Mouse (Mus musculus): ENCODE measurements around the gene Ak5. TPM values are rescaled to one million over a fixed set of nuclear protein-coding genes. Genes with fewer than 3 reads are reported as not detected.
"Not testable (repeated sequence)": the region's sequence is repeated elsewhere in the genome, so short reads cannot be mapped to it uniquely, and the experiment has no call there.

Gene Ak5
- polyA plus RNA-seq, 1 experiment from 2014 or later: 24.4 TPM

GRCm38 (mm10) chr3:152583033-152583432 lies 85.1 kb downstream of the Ak5 start:
- Histone ChIP-seq H3K4me3 (replicated peaks) (no peak overlapping the region), H3K27me3 (replicated peaks) (no peaks in the 10 kb centered on the region), H3K9me3 (replicated peaks) (no peaks in the 10 kb centered on the region), H3K36me3 (no peaks in the 10 kb centered on the region), H3K4me2 (no peak overlapping the region), H3K4me1 (no peaks in the 10 kb centered on the region), H3K9ac (replicated peaks) (no peak overlapping the region), H3K27ac (replicated peaks) (no peak overlapping the region)
- ATAC-seq (ENCODE audit: low FRiP score): no peak

DNA sequence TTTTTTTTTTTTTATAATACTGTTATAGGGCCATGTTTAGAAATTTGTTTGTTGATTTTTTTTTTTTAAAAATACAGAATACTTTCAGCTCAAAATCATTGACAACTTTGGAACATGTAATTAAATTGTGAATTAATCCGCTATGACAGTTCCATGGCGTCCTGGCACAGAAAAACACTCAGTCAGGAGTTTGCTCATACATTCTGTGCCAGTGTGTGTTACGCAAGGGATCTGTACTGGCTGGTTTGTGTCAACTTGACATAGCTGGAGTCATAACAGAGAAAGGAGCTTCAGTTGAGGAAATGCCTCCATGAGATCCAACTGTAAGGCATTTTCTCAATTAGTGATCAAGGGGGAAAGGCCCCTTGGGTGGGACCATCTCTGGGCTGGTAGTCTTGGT lies 86.3 kb downstream of the Ak5 start:
- not testable (repeated sequence) for H3K4me1 ChIP-seq; H3K27me3 ChIP-seq (replicated peaks); H3K36me3 ChIP-seq; ATAC-seq (ENCODE audit: low FRiP score); H3K4me3 ChIP-seq (replicated peaks); H3K9me3 ChIP-seq (replicated peaks); H3K4me2 ChIP-seq; H3K9ac ChIP-seq (replicated peaks); H3K27ac ChIP-seq (replicated peaks)
- 95% methylated on average over 3 of the region's 3 CpGs for WGBS

- Histone ChIP-seq H3K4me2 (no peak overlapping the region), H3K4me3 (replicated peaks) (no peak overlapping the region), H3K27ac (replicated peaks) (no peak overlapping the region), H3K9ac (replicated peaks) (no peak overlapping the region), H3K27me3 (replicated peaks) (no peaks in the 10 kb centered on the region), H3K4me1 (no peaks in the 10 kb centered on the region), H3K36me3 (no peaks in the 10 kb centered on the region), H3K9me3 (replicated peaks) (no peaks in the 10 kb centered on the region)
- no peak for ATAC-seq (ENCODE audit: low FRiP score)
- 83% methylated on average over 10 of the region's 10 CpGs for WGBS
These were observed 88.1 kb downstream of the Ak5 start for GRCm38 (mm10) chr3:152579984-152580591.

DNA sequence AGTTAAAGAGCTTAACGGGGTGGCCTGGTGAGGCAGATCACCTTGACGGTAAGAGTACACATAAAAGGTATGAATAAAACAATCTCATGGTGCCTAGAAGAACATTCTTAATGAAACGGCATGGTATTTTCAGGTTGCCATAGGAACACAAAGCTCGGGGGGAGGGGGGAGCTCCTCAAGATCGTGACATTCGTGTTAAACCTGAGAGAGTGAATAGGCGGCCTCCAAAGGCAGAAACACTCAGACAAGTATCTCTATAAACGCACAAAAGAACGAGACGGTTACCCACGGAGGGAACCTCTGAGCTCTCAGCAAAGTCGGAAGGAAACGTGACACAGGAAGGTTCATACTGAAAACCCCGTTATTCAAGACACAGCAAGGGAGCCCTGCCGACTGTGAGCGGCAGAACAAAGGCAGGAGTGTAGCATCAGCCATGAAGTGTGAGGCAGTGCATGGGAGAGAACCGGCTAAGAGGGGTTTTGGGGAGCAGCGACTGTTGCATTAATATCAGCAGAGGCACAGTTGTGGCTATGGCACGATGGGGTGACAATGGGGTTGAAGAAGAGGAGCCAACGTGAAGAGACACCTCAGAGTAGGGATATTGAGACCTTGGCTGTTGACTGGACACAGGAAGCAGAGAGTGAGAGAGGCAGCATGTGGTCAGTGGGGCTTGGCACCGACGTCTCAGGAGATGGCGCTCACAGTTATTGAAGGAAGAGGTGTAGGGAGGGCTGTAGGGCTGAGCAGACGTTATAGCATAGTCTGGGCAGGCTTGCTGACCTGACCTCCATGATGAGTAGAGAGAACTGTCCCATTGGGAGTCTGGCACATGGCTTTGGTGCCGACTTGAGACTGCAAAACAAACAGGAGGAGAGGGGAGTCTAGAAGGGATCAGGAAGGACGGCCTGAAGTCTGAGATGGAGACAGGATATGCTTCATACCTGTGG lies 89.6 kb downstream of the Ak5 start:
- ATAC-seq (ENCODE audit: low FRiP score): peak; percentile 45
- WGBS: 59% methylated on average over 26 of the region's 26 CpGs

GRCm38 (mm10) chr3:152577763-152578162 lies 90.4 kb downstream of the Ak5 start:
- no peak overlapping the region for H3K27ac ChIP-seq (replicated peaks)
- no peak overlapping the region for H3K4me3 ChIP-seq (replicated peaks)
- 86% methylated on average over 7 of the region's 7 CpGs for WGBS

More for the DNA sequence above, 89.6 kb downstream of the Ak5 start:
- Histone ChIP-seq H3K9ac (replicated peaks) (no peak overlapping the region), H3K4me3 (replicated peaks) (no peak overlapping the region), H3K27me3 (replicated peaks) (no peaks in the 10 kb centered on the region), H3K9me3 (replicated peaks) (no peaks in the 10 kb centered on the region), H3K4me2 (no peak overlapping the region), H3K4me1 (no peaks in the 10 kb centered on the region), H3K27ac (replicated peaks) (no peak overlapping the region), H3K36me3 (no peaks in the 10 kb centered on the region)

GRCm38 (mm10) chr3:152577273-152577672 lies 90.9 kb downstream of the Ak5 start:
- H3K4me1 ChIP-seq: no peaks in the 10 kb centered on the region
- no peak for ATAC-seq (ENCODE audit: low FRiP score)
- no peak overlapping the region for H3K4me3 ChIP-seq (replicated peaks)
- H3K9me3 ChIP-seq (replicated peaks): no peaks in the 10 kb centered on the region
- no peaks in the 10 kb centered on the region for H3K27me3 ChIP-seq (replicated peaks)
- H3K9ac ChIP-seq (replicated peaks): no peak overlapping the region
- H3K4me2 ChIP-seq: no peak overlapping the region
- no peak overlapping the region for H3K27ac ChIP-seq (replicated peaks)
- WGBS: 44% methylated on average over 1 of the region's 1 CpGs
- H3K36me3 ChIP-seq: no peaks in the 10 kb centered on the region

More at GRCm38 (mm10) chr3:152577763-152578162, 90.4 kb downstream of the Ak5 start:
- Histone ChIP-seq H3K4me2 (no peak overlapping the region), H3K9me3 (replicated peaks) (no peaks in the 10 kb centered on the region), H3K27me3 (replicated peaks) (no peaks in the 10 kb centered on the region), H3K4me1 (no peaks in the 10 kb centered on the region), H3K9ac (replicated peaks) (no peak overlapping the region), H3K36me3 (no peaks in the 10 kb centered on the region)
- no peak for ATAC-seq (ENCODE audit: low FRiP score)

DNA sequence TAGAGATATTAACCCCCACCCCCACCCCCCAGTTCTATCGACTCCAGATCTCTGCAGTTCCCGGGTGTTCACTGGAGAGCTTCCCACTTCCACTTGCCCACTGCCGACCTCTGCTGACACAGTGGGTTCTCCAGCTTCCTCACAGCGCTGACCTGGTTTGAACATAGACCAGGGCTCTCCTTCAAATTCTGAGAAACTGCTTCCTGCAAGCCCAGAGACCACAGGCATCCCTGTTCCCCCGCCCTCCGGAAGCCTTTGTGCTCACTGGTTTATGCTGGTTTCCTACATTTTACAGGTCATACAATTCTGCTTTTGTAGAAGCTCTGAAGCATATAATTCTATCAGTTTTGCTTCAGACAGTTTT lies 98.9 kb downstream of the Ak5 start:
- H3K36me3 ChIP-seq: no peaks in the 10 kb centered on the region
- H3K4me2 ChIP-seq: no peak overlapping the region
- H3K4me3 ChIP-seq (replicated peaks): no peak overlapping the region
- ATAC-seq (ENCODE audit: low FRiP score): no peak
- H3K9me3 ChIP-seq (replicated peaks): no peaks in the 10 kb centered on the region
- no peaks in the 10 kb centered on the region for H3K27me3 ChIP-seq (replicated peaks)
- no peak overlapping the region for H3K9ac ChIP-seq (replicated peaks)
- H3K4me1 ChIP-seq: no peaks in the 10 kb centered on the region
- H3K27ac ChIP-seq (replicated peaks): no peak overlapping the region
- WGBS: 75% methylated on average over 6 of the region's 6 CpGs

DNA sequence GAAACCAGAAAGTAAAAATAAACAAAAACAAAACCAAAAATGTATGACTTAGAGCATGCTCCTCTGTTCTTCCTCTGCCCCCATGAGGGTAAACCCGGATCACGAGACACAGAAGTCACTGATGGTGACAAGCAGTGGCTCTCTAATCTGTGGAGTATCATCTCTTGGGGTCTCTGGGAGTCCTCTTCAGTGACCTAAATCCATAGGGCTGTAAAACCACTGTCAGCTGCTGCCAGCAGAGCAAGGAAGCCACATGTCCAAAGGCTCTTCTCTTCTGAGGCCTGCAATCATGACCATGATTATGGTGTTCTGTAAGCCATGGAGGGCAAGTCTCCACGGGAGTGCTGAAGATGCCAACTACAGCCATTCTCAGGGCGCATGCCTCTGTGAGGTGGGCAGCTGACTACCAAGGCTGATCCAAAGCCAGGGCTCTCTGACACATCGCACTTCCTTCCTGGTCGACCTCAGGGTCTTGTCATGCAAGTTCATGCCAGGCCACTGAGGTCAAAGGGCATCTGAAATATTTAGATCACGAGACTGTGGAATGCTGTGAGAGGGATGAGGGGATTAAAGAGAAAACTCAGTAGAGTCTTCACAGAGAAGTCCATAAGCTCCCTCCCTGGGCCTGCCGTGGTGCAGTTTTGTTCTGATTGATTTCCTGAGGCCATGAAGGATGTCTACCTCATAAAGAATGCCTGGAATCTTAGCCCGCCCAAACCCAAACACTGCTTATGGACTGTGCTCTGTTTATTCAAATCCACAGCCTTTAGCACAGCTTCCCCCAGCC lies 99.5 kb downstream of the Ak5 start:
- no peak overlapping the region for H3K9ac ChIP-seq (replicated peaks)
- no peaks in the 10 kb centered on the region for H3K27me3 ChIP-seq (replicated peaks)
- H3K36me3 ChIP-seq: no peaks in the 10 kb centered on the region
- H3K4me2 ChIP-seq: no peak overlapping the region
- 82% methylated on average over 9 of the region's 9 CpGs for WGBS
- H3K4me3 ChIP-seq (replicated peaks): no peak overlapping the region
- H3K27ac ChIP-seq (replicated peaks): no peak overlapping the region
- ATAC-seq (ENCODE audit: low FRiP score): no peak
- H3K4me1 ChIP-seq: no peaks in the 10 kb centered on the region
- no peaks in the 10 kb centered on the region for H3K9me3 ChIP-seq (replicated peaks)

- no peak for ATAC-seq (ENCODE audit: low FRiP score)
- H3K9me3 ChIP-seq (replicated peaks): no peaks in the 10 kb centered on the region
- no peak overlapping the region for H3K27ac ChIP-seq (replicated peaks)
- WGBS: 75% methylated on average over 6 of the region's 6 CpGs
- no peaks in the 10 kb centered on the region for H3K27me3 ChIP-seq (replicated peaks)
- no peaks in the 10 kb centered on the region for H3K4me1 ChIP-seq
- no peak overlapping the region for H3K4me2 ChIP-seq
- H3K36me3 ChIP-seq: no peaks in the 10 kb centered on the region
- no peak overlapping the region for H3K9ac ChIP-seq (replicated peaks)
- no peak overlapping the region for H3K4me3 ChIP-seq (replicated peaks)
These were observed 103.5 kb downstream of the Ak5 start for GRCm38 (mm10) chr3:152564516-152565113.

GRCm38 (mm10) chr3:152563833-152564232 lies 104.3 kb downstream of the Ak5 start:
- H3K27me3 ChIP-seq (replicated peaks): no peaks in the 10 kb centered on the region

DNA sequence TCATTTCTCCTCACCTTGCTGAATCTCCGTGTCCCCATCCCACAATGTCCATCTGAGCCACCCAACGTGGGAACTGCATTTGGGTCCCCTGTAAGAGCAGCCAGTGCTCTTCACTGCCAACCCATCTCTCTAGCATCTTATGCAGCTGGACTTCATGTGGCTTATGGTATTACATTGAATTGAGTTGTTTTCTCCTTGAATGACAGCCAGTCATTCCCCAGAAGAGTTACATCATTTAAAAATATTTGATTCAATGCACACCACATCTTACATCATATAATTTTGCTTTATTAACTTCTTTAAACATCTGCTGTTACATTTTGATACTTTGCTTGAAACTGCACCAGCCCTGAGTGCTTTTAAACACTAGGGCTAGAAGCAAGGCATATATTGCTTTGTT lies 106.5 kb downstream of the Ak5 start:
- no peak overlapping the region for H3K4me2 ChIP-seq
- WGBS: 83% methylated on average over 2 of the region's 2 CpGs
- no peak overlapping the region for H3K27ac ChIP-seq (replicated peaks)
- no peaks in the 10 kb centered on the region for H3K27me3 ChIP-seq (replicated peaks)
- no peak overlapping the region for H3K9ac ChIP-seq (replicated peaks)
- H3K36me3 ChIP-seq: no peaks in the 10 kb centered on the region
- H3K4me3 ChIP-seq (replicated peaks): no peak overlapping the region
- ATAC-seq (ENCODE audit: low FRiP score): no peak
- no peaks in the 10 kb centered on the region for H3K9me3 ChIP-seq (replicated peaks)
- H3K4me1 ChIP-seq: no peaks in the 10 kb centered on the region

More at GRCm38 (mm10) chr3:152563833-152564232, 104.3 kb downstream of the Ak5 start:
- no peak overlapping the region for H3K27ac ChIP-seq (replicated peaks)
- no peaks in the 10 kb centered on the region for H3K9me3 ChIP-seq (replicated peaks)
- ATAC-seq (ENCODE audit: low FRiP score): no peak
- no peak overlapping the region for H3K4me3 ChIP-seq (replicated peaks)
- no peaks in the 10 kb centered on the region for H3K36me3 ChIP-seq
- H3K4me1 ChIP-seq: no peaks in the 10 kb centered on the region
- H3K4me2 ChIP-seq: no peak overlapping the region
- H3K9ac ChIP-seq (replicated peaks): no peak overlapping the region

All from neural tube, embryonic 15.5 days (tissue).